In the genomic region with DNA sequence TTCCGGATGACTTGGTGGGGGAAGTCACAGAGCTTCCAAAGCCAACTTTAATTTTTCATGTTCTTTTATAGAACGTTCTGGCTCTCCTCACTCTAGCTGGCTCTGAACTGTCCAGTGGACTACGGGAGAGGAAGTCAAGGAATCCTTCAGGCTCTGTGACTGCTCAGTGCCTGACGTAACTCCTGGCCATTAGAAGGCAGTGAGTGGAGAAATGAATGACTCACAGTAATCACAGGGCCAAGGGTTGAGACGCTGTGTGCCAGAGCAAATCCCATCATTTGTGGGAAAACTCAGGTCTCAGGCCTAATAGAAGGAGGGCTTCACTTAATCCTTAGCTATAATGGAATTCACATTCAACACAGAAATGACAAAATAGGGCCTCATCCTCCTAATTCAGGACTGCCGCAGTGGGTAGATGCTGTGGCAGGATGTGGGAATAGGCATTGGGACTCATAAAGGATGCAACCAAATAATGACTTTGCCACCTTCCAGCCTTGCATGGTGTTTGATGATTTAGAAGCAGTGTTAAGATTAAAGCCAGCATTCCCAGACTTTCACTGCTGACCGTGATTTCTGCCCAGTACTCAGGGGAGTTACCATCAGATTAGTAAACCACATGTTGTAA, we compare ENCODE assay signal across 11 mouse cellular contexts.
DNase-seq lines count a peak whose midpoint lies in the region; ATAC-seq and TF ChIP-seq lines count a peak whose summit lies in the region.
"Had no signal": no experiment of that assay in that cellular context is flagged by ENCODE, and none has a peak within 500 bp of the region (broad histone marks: within the 10 kb centered on the region; RNA-seq: fewer than 3 reads in every experiment).

No protein-coding gene starts in this region.

- no peak overlapping the region for H3K4me3 ChIP-seq in forebrain, postnatal 0 days (ENCODE audit: low read depth, low read length)
- no peak overlapping the region for H3K4me3 ChIP-seq in forebrain, embryonic 11.5 days (ENCODE audit: low read depth, low read length)
- no peak overlapping the region for H3K4me3 ChIP-seq in hindbrain, embryonic 10.5 days
- H3K4me3 ChIP-seq in liver, postnatal 0 days (ENCODE audit: low read depth, low read length), result no peak overlapping the region
- H3K4me3 ChIP-seq: embryonic facial prominence, embryonic 15.5 days; liver, embryonic 15.5 days had no signal

- H3K27me3 ChIP-seq in forebrain, postnatal 0 days (ENCODE audit: insufficient read depth, low read length), result no peaks in the 10 kb centered on the region
- no peaks in the 10 kb centered on the region for H3K27me3 ChIP-seq in forebrain, embryonic 11.5 days (ENCODE audit: control insufficient read depth, insufficient read depth, low read length)
- no peaks in the 10 kb centered on the region for H3K27me3 ChIP-seq in hindbrain, embryonic 10.5 days (ENCODE audit: insufficient read depth, poor library complexity, severe bottlenecking)
- H3K27me3 ChIP-seq in liver, postnatal 0 days (ENCODE audit: insufficient read depth, low read length), result no peaks in the 10 kb centered on the region
- H3K27me3 ChIP-seq: embryonic facial prominence, embryonic 15.5 days; liver, embryonic 15.5 days had no signal

- no peak overlapping the region for H3K4me2 ChIP-seq in forebrain, postnatal 0 days (ENCODE audit: low read depth)
- H3K4me2 ChIP-seq in forebrain, embryonic 11.5 days (ENCODE audit: low read depth, low read length, severe bottlenecking), result no peak overlapping the region
- H3K4me2 ChIP-seq in liver, postnatal 0 days (ENCODE audit: low read depth, low read length), result no peak overlapping the region
- H3K4me2 ChIP-seq: embryonic facial prominence, embryonic 15.5 days; liver, embryonic 15.5 days had no signal

- H3K36me3 ChIP-seq in forebrain, postnatal 0 days (ENCODE audit: insufficient read depth), result no peaks in the 10 kb centered on the region
- no peaks in the 10 kb centered on the region for H3K36me3 ChIP-seq in forebrain, embryonic 11.5 days (ENCODE audit: control insufficient read depth, insufficient read depth, low read length)
- H3K36me3 ChIP-seq in hindbrain, embryonic 10.5 days, result no peaks in the 10 kb centered on the region
- H3K36me3 ChIP-seq in liver, postnatal 0 days (replicated peaks; ENCODE audit: insufficient read depth, low read length), result no peaks in the 10 kb centered on the region
- H3K36me3 ChIP-seq: embryonic facial prominence, embryonic 15.5 days; liver, embryonic 15.5 days had no signal

- no peak for TF ChIP-seq EP300 in liver, postnatal 0 days (IDR thresholded peaks at IDR 0.05; ENCODE audit: low read depth)

- intact Hi-C loops in heart, postnatal 36 days (cut with DNase I), result no loop called here

- H3K9me3 ChIP-seq in forebrain, postnatal 0 days (ENCODE audit: low read length), result no peaks in the 10 kb centered on the region
- no peaks in the 10 kb centered on the region for H3K9me3 ChIP-seq in forebrain, embryonic 11.5 days (ENCODE audit: control insufficient read depth, low read length)
- H3K9me3 ChIP-seq in hindbrain, embryonic 10.5 days, result no peaks in the 10 kb centered on the region
- no peaks in the 10 kb centered on the region for H3K9me3 ChIP-seq in liver, postnatal 0 days (ENCODE audit: low read length)
- H3K9me3 ChIP-seq: embryonic facial prominence, embryonic 15.5 days; liver, embryonic 15.5 days had no signal

- no peak for TF ChIP-seq CTCF in forebrain, postnatal 0 days (IDR thresholded peaks at IDR 0.05; ENCODE audit: low read depth)
- TF ChIP-seq CTCF in liver, postnatal 0 days (IDR thresholded peaks at IDR 0.05; ENCODE audit: low read depth), result no peak

- no peak for DNase-seq in forebrain, postnatal 0 days
- no peak for DNase-seq in forebrain, embryonic 11.5 days (ENCODE audit: low spot score)
- peak; percentile 3 to 50 for DNase-seq in urinary bladder, postnatal 36 days (ENCODE audit: low spot score in 2 of 2)
- DNase-seq in urinary bladder, postnatal 4 days (ENCODE audit: low spot score in 2 of 2), result no peak
- peak; percentile 31 to 34 for DNase-seq in heart, postnatal 36 days
- DNase-seq in spleen, postnatal 14 days (ENCODE audit: low spot score in 2 of 2), result no peak
- DNase-seq in hindbrain, embryonic 10.5 days (ENCODE audit: low spot score), result no peak
- no peak for DNase-seq in liver, postnatal 0 days
- DNase-seq: thymus, postnatal 14 days had no signal

- no peak overlapping the region for H3K9ac ChIP-seq in forebrain, postnatal 0 days
- no peak overlapping the region for H3K9ac ChIP-seq in forebrain, embryonic 11.5 days (ENCODE audit: low read length)
- no peak overlapping the region for H3K9ac ChIP-seq in liver, postnatal 0 days (replicated peaks)
- H3K9ac ChIP-seq: embryonic facial prominence, embryonic 15.5 days; liver, embryonic 15.5 days had no signal

- H3K27ac ChIP-seq in forebrain, postnatal 0 days (ENCODE audit: low read depth, low read length), result no peak overlapping the region
- no peak overlapping the region for H3K27ac ChIP-seq in forebrain, embryonic 11.5 days (ENCODE audit: low read depth, low read length)
- no peak overlapping the region for H3K27ac ChIP-seq in hindbrain, embryonic 10.5 days
- H3K27ac ChIP-seq in liver, postnatal 0 days (ENCODE audit: low read depth), result no peak overlapping the region
- H3K27ac ChIP-seq: embryonic facial prominence, embryonic 15.5 days; liver, embryonic 15.5 days had no signal

- WGBS in forebrain, postnatal 0 days, result 40% methylated on average over 7 of the region's 7 CpGs
- WGBS in forebrain, embryonic 11.5 days, result 43% methylated on average over 7 of the region's 7 CpGs
- WGBS in hindbrain, embryonic 10.5 days, result 80% methylated on average over 7 of the region's 7 CpGs
- 63% methylated on average over 7 of the region's 7 CpGs for WGBS in liver, postnatal 0 days (ENCODE audit: insufficient replicate concordance)

- ATAC-seq in forebrain, postnatal 0 days, result peak; percentile 32; the same call in 1 of the 2 replicates
- ATAC-seq in forebrain, embryonic 11.5 days (replicated peaks; ENCODE audit: low FRiP score), result no peak
- no peak for ATAC-seq in liver, postnatal 0 days

- no peaks in the 10 kb centered on the region; the same call in 1 of the 2 replicates for H3K4me1 ChIP-seq in forebrain, postnatal 0 days (ENCODE audit: insufficient read depth)
- H3K4me1 ChIP-seq in forebrain, embryonic 11.5 days (replicated peaks; ENCODE audit: control insufficient read depth, insufficient read depth, low read length), result 0 out of 2 replicates have a peak, but pooled peaks cover 5% of the 10 kb centered on the region
- H3K4me1 ChIP-seq in hindbrain, embryonic 10.5 days (replicated peaks), result 0 out of 2 replicates have a peak, but pooled peaks cover 3% of the 10 kb centered on the region
- H3K4me1 ChIP-seq in liver, postnatal 0 days (ENCODE audit: insufficient read depth), result no peaks in the 10 kb centered on the region
- H3K4me1 ChIP-seq: embryonic facial prominence, embryonic 15.5 days; liver, embryonic 15.5 days had no signal

Comparison
In these comparisons a context has a peak if more than half of its experiments do, and no peak if none do; other contexts are left out.
1. DNase-seq: peak in urinary bladder, postnatal 36 days (2 of 2) and heart, postnatal 36 days (2 of 2); none in forebrain, postnatal 0 days (single experiment), forebrain, embryonic 11.5 days (single experiment), urinary bladder, postnatal 4 days (0 of 2), spleen, postnatal 14 days (0 of 2), hindbrain, embryonic 10.5 days (single experiment) and liver, postnatal 0 days (single experiment).